Mouse (Mus musculus): Measurements from ENCODE around the gene Rps27. TPM values are rescaled to one million over a fixed set of nuclear protein-coding genes. Genes with fewer than 3 reads are reported as not detected.
A peak's percentile ranks its signal among the peaks of the same experiment; 100 is the strongest.

Rps27 gene
- polyA plus RNA-seq, 1 experiment: 1,230 TPM

DNA sequence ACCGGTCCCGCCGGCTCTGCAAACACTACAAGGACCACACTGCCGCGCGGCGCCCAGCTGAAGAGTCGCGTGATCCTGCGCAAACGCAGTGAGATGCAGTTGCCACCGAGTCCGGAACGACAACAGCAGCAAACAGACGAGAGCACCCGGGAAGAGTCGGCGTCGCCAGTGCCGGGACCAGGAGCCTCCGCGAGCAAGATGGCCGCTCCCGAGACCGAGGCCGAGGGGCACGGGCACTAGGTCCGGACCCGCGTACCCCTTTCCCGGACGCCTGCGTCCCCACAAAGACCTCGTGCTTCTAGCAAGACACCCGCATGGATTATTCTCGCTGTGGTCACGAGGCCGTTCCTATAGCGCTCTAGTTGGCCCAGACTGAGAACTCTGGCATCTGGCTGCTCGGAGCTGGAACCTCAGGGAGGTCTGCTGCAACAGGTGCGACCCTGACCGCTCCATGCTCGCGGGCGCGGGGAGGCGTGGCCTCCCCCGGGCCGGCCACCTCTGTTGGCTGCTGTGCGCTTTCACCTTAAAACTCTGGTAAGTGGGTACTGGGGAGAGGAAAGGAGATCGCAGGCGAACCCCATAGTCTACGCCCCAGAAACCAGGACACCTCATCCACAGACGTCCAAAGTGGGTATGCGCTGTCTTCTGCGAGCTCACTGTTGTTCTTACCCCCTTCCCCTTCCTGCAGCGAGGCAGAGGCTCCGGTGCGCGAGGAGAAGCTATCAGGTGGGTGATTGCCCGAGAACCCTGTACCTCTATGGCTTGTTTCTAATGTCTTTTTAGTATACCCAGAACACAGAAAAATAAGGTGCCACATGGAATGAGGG lies 18.3 kb upstream of the Rps27 start, which contains the start of gene Jtb:
Gene Jtb (plus strand): TSS at position 91 of the 827 bp plus-strand sequence.
- DNase-seq (ENCODE audit: extremely low spot score in 1 of 2, low spot score in 1 of 2): peak; percentile 95 to 97

GRCm38 (mm10) chr3:90231075-90231474 lies 17.6 kb upstream of the Rps27 start:
- DNase-seq (ENCODE audit: extremely low spot score in 1 of 2, low spot score in 1 of 2): no peak

DNA sequence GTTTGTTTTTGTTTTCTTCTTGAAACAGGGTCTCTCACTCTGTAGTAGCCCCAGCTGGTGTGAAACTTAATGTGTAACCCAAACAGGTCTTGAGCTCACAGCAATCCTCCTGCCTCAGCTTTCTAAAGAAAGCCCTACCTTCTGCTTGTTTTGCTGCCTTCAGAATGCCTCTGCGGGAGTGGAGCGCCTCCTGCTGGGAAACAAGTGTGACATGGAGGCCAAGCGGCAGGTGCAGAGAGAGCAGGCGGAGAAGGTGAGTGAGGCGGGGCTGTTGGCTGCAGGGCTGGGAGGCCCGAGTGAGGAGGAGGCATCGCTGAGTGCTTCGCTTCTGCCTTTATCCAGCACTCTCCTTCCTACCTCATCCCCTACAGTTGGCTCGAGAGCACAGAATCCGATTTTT lies 10.9 kb upstream of the Rps27 start:
- DNase-seq (ENCODE audit: extremely low spot score in 1 of 2, low spot score in 1 of 2): no peak

DNA sequence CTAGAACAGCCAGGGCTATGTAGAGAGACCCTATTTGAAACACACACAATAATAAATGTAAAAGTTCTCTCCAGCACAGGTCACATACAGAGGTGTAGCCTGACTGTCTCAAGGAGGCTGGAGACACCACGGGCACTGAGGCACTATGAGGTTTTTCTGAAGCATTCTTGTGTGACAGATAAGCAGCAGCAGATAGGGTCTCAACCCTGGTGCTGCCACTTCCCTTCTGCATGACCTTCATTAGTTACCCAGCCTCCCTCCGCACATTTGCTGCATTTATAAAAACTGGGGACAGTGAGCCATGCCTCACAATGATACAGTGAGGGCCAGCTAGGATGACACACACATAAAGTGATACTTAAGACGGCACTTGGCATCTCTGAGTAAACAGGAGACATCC lies 9.5 kb upstream of the Rps27 start:
- DNase-seq (ENCODE audit: extremely low spot score in 1 of 2, low spot score in 1 of 2): no peak

- DNase-seq (ENCODE audit: extremely low spot score in 1 of 2, low spot score in 1 of 2): no peak
Observed at GRCm38 (mm10) chr3:90222455-90222854, 9.0 kb upstream of the Rps27 start.

DNA sequence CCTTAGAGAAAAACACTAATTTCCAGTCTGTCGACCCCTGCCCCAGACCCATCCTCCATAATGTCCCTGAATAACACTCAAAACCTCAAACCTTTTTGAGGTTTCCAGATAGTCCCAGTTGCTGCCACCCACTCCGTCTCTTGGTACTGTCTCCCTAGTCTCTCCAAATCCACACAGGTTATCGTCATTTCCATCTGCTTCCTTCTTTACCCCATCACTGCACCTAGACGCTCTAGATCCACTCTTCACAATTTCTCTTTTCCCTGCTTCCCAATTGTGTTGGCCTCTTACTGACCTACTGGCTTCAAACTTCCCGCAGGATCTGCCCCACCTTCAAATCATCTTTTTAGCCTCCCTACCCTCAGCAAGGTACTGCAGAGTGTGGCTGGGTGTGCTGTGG lies 7.7 kb upstream of the Rps27 start:
- DNase-seq (ENCODE audit: extremely low spot score in 1 of 2, low spot score in 1 of 2): no peak

DNA sequence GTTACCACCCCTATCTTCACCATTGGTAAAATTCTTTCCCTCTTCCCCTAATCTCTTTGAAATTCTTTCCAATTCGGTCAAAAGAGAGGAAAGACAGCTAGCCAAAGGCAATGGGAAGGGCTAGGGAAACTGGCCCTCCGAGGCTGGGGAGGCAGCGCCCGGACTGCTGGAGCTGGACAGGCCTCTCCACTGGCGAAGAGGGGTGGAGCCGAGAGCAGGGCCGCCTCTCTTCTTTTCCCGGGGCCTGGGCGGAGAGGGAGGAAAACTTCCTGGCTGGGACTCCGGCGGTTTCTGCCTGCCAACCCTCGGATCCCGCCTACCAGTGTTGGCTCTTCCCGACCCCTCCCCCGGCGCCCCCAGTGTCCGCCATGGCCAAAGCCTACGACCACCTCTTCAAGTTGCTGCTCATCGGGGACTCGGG lies 7.1 kb upstream of the Rps27 start:
- peak in 1 of 2 experiments; percentile 47 for DNase-seq (ENCODE audit: extremely low spot score in 1 of 2, low spot score in 1 of 2)

DNA sequence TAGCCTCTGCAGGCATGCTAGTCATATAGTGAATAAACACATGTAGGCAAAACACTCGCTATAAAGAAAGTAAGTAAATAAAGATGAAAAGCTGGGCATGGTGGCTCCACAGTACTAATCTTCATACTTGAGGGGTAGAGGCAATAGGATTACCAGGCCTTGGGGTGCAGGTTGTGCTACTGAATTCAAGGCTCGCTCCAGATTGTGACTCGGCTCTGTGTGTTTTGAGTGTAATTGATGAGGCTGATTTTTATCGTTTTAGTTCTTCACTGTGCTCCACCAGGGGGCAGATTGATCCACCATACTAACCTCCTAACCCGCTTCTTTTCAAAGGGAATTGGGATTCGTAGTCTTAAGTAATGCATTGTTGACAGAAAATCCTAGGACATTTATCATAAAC lies 6.6 kb upstream of the Rps27 start:
- peak in 1 of 2 experiments; percentile 75 for DNase-seq (ENCODE audit: extremely low spot score in 1 of 2, low spot score in 1 of 2)

DNA sequence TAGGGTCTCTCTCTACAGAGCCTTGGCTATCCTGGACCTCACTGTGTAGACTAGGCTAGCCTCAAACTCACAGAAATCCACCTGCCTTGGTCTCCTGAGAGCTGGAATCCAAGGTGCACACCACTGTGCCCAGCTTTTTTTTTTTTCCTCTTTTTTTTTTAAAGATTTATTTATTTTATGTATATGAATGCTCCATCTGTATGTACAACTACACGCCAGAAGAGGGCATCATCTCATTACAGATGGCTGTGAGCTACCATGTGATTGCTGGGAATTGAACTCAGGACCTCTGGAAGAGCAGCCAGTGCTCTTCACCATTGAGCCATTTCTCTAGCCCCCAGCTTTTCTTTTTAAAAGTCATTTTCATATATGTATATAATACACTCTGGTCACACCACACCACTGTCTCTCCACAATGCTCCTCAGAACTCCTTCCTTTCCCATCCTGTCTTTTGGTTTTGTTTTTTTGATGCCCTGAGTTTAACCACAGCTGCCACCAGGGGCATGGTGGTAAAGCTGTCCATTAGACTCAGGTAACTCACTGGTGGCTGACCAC lies 2.5 kb upstream of the Rps27 start:
- DNase-seq (ENCODE audit: extremely low spot score in 1 of 2, low spot score in 1 of 2): no peak

GRCm38 (mm10) chr3:90213956-90214684 lies 669 bp upstream of the Rps27 start:
- peak in 1 of 2 experiments; percentile 31 for DNase-seq (ENCODE audit: extremely low spot score in 1 of 2, low spot score in 1 of 2)

GRCm38 (mm10) chr3:90212723-90213122 lies 728 bp downstream of the Rps27 start:
- no peak for DNase-seq (ENCODE audit: extremely low spot score in 1 of 2, low spot score in 1 of 2)

DNA sequence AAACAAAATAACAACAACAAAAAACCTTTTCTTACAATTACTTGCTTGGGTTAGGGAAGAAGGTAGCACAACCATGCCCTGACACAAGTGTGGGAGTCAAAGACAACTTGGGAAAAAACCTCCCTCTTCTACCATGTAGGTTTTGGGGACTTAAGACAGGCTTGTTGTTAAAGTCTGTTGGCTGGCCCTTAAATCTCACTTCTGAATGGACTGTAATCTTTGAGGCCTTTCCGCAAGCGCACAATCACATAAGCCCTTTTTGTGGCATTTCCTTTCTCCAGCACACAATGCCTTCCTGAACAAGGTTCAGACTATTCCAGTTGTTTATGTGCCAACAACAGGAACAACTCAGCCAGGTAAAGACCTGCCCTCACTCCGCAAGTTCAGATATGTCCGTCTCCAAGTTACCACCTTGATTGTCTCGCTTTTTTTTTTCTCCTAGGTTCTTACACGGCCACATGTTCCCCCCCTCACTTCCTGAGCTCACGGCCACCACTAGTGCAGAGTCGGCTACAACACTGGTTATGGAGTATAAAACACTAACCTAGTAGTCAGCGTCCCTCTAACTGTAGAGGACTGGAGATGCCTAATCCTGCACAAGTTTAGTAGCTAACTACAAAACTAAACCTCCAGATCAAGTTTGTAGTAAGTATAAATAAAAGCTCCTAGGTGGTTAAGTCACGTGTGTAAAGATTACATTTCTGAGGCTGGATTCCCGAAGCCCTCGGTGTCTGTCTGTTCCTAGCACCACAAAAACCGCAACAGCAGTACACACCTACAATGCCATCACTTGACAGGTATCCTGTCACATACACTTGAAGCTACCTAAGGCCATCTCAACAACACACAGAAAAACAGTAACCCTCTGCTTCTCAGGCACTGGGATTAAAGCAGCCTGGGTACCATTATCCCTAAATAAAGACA lies 1.7 kb downstream of the Rps27 start:
- DNase-seq (ENCODE audit: extremely low spot score in 1 of 2, low spot score in 1 of 2): no peak

GRCm38 (mm10) chr3:90209908-90210566 lies 3.4 kb downstream of the Rps27 start:
- no peak for DNase-seq (ENCODE audit: extremely low spot score in 1 of 2, low spot score in 1 of 2)

DNA sequence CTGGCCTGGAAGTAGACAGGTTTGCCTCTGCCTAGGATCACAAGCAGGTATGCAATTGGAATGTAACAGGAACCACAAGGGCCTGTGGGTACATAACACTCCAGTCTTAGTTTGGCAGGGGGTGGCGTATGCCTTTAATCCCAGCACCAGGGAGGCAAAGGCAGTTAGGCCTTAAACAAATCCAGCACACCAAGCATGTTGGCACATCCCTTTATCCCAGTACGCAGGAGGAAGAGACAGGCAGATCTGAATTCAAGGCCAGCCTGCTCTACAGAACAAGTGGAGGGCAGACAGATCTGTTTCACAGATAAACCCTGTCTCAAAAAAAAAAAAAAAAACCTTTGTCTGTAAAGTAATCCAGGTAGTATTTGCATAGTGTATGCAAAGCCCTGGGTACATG lies 4.8 kb downstream of the Rps27 start:
- DNase-seq (ENCODE audit: extremely low spot score in 1 of 2, low spot score in 1 of 2): no peak

DNA sequence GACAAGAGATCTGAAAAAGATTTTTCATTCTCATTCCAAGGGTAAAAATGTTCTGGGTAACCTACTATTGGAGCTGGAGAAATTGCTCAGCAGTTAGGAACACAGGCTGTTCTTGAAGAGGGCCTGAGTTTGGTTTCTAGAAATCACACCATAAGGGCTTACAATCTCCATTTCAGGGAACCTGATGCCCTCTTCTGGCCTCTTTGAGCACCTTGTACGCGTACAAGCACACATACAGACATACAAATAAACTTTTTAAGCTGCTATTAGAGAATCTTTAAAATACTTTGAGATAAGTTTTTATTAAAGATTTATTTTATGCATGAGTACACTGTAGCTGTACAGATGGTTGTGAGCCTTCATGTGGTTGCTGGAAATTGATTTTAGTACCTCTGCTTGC lies 8.9 kb downstream of the Rps27 start:
- no peak for DNase-seq (ENCODE audit: extremely low spot score in 1 of 2, low spot score in 1 of 2)

DNA sequence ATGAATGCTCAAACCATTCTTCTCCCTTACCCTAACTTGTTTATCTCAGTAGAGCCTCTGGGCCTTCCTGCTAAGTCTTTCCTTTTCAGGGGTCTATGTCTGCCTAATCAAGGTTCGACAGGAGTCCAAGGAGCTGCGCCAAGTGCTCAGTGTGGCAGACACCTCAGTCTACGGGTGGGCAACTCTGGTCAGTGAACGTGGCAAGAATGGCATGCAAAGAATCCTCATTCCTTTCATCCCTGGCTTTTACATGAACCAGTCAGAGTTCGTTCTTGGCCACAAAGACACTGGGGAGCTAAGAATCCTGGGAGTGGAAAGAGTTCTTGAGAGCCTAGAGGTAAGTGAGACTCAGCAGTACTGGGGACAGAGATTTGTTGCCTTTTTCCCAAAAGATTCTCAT lies 9.8 kb downstream of the Rps27 start:
- DNase-seq (ENCODE audit: extremely low spot score in 1 of 2, low spot score in 1 of 2): no peak

GRCm38 (mm10) chr3:90202884-90203283 lies 10.6 kb downstream of the Rps27 start:
- no peak for DNase-seq (ENCODE audit: extremely low spot score in 1 of 2, low spot score in 1 of 2)

DNA sequence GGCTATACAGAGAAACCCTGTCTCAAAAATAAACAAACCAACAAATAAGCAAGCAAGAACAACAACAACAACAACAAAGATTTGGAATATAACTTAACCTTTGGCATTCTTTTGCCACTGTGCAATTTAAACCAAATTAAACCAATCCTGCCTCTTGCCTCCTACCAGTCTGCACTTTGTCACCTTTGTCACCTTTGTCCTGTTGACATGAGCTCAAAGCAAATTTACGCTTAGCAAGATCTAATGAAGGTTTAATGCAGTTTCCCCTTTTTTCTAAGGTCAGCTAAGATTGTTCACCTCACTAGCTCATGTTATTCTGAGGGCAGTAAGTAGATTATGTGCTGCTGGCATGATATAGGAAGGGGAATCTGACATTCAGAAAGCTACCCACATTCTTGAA lies 15.9 kb downstream of the Rps27 start:
- DNase-seq (ENCODE audit: extremely low spot score in 1 of 2, low spot score in 1 of 2): no peak

GRCm38 (mm10) chr3:90195644-90196043 lies 17.8 kb downstream of the Rps27 start:
- no peak for DNase-seq (ENCODE audit: extremely low spot score in 1 of 2, low spot score in 1 of 2)

DNA sequence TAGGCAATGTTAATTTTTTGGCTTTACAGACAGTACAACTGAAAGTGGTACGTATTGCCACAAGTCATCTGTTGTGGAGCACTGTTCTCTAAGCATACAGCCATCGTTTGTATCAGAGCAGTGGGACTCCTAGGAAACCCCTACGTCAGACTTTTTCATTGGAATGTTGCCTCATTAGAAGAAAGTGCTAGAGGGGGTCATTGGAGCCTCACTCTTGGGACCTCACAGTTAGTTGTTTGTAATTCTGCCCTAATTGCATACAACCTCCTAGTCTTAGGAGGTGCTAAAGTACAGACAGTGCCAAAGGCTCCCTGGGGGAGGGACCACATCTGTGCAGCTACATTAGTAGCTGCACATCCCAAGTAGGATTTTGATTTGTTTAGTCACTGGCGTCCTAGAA lies 18.7 kb downstream of the Rps27 start:
- no peak for DNase-seq (ENCODE audit: extremely low spot score in 1 of 2, low spot score in 1 of 2)
